Mouse (Mus musculus) ES-Bruce4 (cell line): ENCODE results near the gene Akap13.

Experiments
- CTCF ChIP-seq: IDR thresholded peaks from one replicate; pipeline ENCODE4 v1.8.1; 2011; ENCODE audit warnings: low read depth, low read length
- POLR2A ChIP-seq: IDR thresholded peaks from one replicate; pipeline ENCODE4 v1.8.1; 2011; ENCODE audit warnings: low read length; ENCODE audit not compliant: insufficient read depth

DNA sequence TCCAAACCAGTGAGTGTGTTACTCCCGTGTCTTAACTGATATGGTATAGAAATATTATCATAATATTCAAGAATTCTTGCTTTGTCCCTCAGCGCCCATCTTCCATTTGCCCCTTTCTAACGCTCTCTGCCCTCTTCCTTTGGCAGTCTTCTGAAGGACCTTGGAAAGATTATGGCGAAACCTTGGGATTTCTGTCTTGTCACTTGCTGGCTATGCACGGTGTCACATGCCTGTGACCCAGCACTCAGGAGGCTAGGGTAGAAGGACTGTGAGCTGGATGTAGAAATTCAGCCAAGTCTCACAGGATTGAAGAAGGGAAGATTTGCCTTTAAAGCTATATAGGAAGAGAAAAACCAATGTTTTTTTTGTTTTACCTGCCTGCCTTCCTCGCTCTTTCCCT is 212.2 kb downstream of the Akap13 start:
- TF ChIP-seq CTCF (no peak), POLR2A (no peak)
